Mouse (Mus musculus): ENCODE results near the gene Gm20708.
"Not testable (repeated sequence)": the region's sequence is repeated elsewhere in the genome, so short reads cannot be mapped to it uniquely, and the experiment has no call there.

Gm20708 gene

GRCm38 (mm10) chr11:117806781-117807180 is 2.7 kb upstream of the Gm20708 start:
- no peak for DNase-seq (ENCODE audit: inconsistent age in 2 of 2, low spot score in 1 of 2)

GRCm38 (mm10) chr11:117810401-117811046 is 1.1 kb downstream of the Gm20708 start:
- peak; percentile 92 to 97 for DNase-seq (ENCODE audit: inconsistent age in 2 of 2, low spot score in 1 of 2)

- DNase-seq (ENCODE audit: inconsistent age in 2 of 2, low spot score in 1 of 2): no peak
These were observed 4.4 kb downstream of the Gm20708 start for GRCm38 (mm10) chr11:117813867-117814266.

- no peak for DNase-seq (ENCODE audit: inconsistent age in 2 of 2, low spot score in 1 of 2)
These were observed 5.4 kb downstream of the Gm20708 start for GRCm38 (mm10) chr11:117814704-117815366.

- DNase-seq (ENCODE audit: inconsistent age in 2 of 2, low spot score in 1 of 2): not testable (repeated sequence)
These were observed 6.4 kb downstream of the Gm20708 start for GRCm38 (mm10) chr11:117815850-117816249.

GRCm38 (mm10) chr11:117816389-117816996 is 7.0 kb downstream of the Gm20708 start:
- no peak for DNase-seq (ENCODE audit: inconsistent age in 2 of 2, low spot score in 1 of 2)

- no peak for DNase-seq (ENCODE audit: inconsistent age in 2 of 2, low spot score in 1 of 2)
These were observed 9.6 kb downstream of the Gm20708 start for GRCm38 (mm10) chr11:117819095-117819494.

GRCm38 (mm10) chr11:117820173-117820572 is 10.7 kb downstream of the Gm20708 start:
- no peak for DNase-seq (ENCODE audit: inconsistent age in 2 of 2, low spot score in 1 of 2)

- peak; percentile 49 to 82 for DNase-seq (ENCODE audit: inconsistent age in 2 of 2, low spot score in 1 of 2)
These were observed 12.4 kb downstream of the Gm20708 start for GRCm38 (mm10) chr11:117821868-117822267.

- DNase-seq (ENCODE audit: inconsistent age in 2 of 2, low spot score in 1 of 2): peak in 1 of 2 experiments; percentile 52
These were observed 13.3 kb downstream of the Gm20708 start for GRCm38 (mm10) chr11:117822728-117823241.

GRCm38 (mm10) chr11:117823411-117823810 is 13.9 kb downstream of the Gm20708 start:
- DNase-seq (ENCODE audit: inconsistent age in 2 of 2, low spot score in 1 of 2): no peak

- peak; percentile 83 to 94 for DNase-seq (ENCODE audit: inconsistent age in 2 of 2, low spot score in 1 of 2)
These were observed 14.8 kb downstream of the Gm20708 start for GRCm38 (mm10) chr11:117824060-117824969.

GRCm38 (mm10) chr11:117825333-117826101 is 16.0 kb downstream of the Gm20708 start, which contains the start of the genes Afmid and Tk1:
Gene Afmid (plus strand): TSS chr11:117825924.
Gene Tk1 (minus strand): TSS chr11:117826092.
- peak; percentile 78 to 88 for DNase-seq (ENCODE audit: inconsistent age in 2 of 2, low spot score in 1 of 2)

- no peak for DNase-seq (ENCODE audit: inconsistent age in 2 of 2, low spot score in 1 of 2)
These were observed 16.7 kb downstream of the Gm20708 start for GRCm38 (mm10) chr11:117826164-117826563.

GRCm38 (mm10) chr11:117826916-117827315 is 17.4 kb downstream of the Gm20708 start:
- no peak for DNase-seq (ENCODE audit: inconsistent age in 2 of 2, low spot score in 1 of 2)

- DNase-seq (ENCODE audit: inconsistent age in 2 of 2, low spot score in 1 of 2): no peak
These were observed 17.9 kb downstream of the Gm20708 start for GRCm38 (mm10) chr11:117827386-117827785.

- DNase-seq (ENCODE audit: inconsistent age in 2 of 2, low spot score in 1 of 2): peak; percentile 46 to 58
These were observed 18.9 kb downstream of the Gm20708 start for GRCm38 (mm10) chr11:117828149-117828887.

GRCm38 (mm10) chr11:117828888-117829604 is 19.6 kb downstream of the Gm20708 start:
- DNase-seq (ENCODE audit: inconsistent age in 2 of 2, low spot score in 1 of 2): peak; percentile 41 to 78

All from adrenal gland, adult (tissue).